Mouse (Mus musculus): Measurements from ENCODE around the gene Gm21833.
"Not testable (repeated sequence)": the region's sequence is repeated elsewhere in the genome, so short reads cannot be mapped to it uniquely, and the experiment has no call there.

Gm21833 gene

DNA sequence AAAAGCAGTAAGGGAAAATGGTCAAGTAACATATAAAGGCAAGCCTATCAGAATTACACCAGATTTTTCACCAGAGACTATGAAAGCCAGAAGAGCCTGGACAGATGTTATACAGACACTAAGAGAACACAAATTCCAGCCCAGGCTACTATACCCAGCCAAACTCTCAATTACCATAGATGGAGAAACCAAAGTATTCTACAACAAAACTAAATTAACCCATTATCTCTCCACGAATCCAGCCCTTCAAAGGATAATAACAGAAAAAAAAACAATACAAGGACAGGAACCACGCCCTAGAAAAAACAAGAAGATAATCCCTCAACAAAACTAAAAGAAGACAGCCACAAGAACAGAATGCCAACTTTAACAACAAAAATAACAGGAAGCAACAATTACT lies at the start of gene Gm21833:
Gm21833 (plus strand) TSS at position 301 of the 400 bp plus-strand sequence.
- not testable (repeated sequence) for DNase-seq

DNA sequence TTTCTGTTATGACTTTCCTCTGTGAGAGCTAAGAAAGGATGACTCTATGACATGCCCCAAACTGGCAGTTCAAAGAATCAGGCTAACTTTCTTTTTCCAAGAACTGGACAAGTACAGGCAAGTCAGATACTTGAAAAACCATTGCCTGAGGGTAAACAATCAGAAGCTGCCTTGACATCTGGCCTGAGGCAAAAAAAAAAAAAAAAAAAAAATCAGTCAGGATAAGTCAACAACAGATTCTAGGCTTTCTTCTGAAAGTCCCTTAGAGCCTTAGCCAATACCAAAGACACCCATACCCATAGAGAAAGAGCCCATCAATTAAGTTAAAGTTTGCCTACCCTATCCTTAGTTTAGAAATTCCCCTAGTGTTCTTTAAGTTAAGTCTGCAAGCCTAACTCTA lies 38.7 kb upstream of the Gm21833 start:
- no peak for DNase-seq

DNA sequence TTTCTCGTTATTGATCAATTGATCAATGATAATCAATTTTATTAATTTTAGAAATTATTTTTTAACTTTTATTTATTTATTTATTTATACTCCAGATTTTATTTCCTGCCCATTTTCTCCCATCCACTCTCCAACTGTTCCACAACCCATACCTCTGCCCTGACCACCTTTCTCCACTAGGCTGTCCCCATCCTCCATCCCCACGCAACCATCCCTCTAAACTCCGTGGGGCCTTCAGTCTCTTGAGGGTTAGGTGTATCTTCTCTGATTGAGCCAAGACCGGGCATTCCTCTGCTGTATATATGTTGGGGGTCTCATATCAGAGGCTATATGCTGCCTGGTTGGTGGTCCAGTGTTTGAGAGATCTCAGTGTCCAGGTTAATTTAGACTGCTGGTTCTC lies 31.7 kb upstream of the Gm21833 start:
- DNase-seq, result no peak

DNA sequence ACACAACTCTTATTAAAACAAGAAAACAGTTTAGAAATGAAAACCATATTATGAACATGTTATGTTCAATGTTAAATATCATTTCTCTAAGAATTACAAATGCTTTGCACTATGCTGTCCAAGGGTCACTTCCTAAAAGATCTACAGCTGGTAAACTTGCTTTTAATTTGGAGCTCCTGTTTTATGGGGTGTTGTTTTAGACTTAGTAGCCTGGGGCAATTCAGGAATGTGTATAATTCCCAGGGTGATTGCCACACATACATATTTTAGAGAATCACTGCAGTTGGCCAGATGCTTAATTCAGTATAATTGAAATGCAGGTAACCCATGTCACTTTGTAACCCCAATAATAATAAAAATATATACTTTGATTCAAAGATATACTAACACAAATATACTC lies 12.9 kb upstream of the Gm21833 start:
- no peak for DNase-seq

DNA sequence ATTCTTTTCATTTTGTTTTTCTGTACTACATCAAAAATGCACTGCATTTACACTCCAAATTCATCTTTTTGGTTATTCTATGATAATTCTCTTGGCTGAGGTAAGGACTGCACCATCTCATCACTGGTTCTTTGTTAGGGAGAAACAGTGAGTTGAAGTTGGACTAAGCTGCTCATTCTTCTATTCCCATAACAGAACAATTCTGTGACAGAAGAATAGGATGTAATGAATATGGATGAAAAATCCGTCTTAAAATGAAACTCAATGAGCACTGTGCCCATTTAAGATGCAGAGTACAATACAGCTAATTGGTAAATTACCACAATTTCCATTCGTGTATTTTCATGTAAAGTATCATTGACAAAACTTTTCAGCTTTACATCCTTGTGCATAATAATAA lies 11.6 kb upstream of the Gm21833 start:
- no peak for DNase-seq

DNA sequence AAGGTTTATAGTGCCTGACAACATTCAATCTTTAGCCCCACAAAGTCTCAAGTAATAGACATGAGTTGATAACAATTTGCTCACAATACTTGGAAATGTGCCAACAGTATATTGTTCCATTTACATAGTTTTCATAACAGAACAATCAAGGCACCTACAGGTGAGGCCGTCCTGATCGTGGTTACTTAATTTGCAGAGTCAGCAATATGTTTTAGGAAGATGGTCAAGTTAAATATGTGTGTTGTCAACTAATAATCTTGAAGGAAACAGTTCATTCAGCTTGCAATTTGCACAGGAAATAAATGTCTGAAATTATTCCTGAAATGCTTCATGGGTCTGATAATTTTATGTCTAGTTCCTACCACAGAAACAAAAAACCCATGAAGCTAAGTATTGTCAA lies 27.6 kb downstream of the Gm21833 start:
- DNase-seq, result no peak

DNA sequence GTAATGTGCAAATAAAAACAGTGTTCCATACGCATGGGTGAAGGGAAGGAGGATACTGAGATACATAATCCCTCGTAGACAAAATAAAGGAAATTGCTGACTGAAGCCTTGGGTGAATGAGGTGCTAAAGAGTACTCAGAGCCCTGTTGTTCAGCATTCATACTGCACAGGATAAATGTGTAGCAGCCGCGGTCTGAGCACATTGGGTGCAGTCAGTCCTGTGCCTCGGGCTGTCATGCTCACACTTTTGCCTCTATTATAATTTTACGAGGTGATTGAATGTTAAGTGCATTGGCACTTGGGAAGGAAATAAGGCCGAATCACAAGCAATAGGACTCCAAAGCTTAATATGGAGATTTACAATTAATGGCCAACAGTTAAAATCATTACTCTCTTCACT lies 36.4 kb downstream of the Gm21833 start:
- no peak for DNase-seq

Data from thymus, postnatal 36 days (tissue).